Mouse (Mus musculus) E14TG2a.4 (cell line): Measurements from ENCODE around the gene Zfp646.

Experiments used
- CTCF ChIP-seq: conservative IDR thresholded peaks from 2 replicates; pipeline ENCODE4 v1.5.1; 2014; ENCODE audit warnings: low read length
- NANOG ChIP-seq: IDR thresholded peaks from 2 replicates; pipeline ENCODE4 v1.6.1; 2014; ENCODE audit warnings: borderline replicate concordance, low read length, mixed read lengths

DNA sequence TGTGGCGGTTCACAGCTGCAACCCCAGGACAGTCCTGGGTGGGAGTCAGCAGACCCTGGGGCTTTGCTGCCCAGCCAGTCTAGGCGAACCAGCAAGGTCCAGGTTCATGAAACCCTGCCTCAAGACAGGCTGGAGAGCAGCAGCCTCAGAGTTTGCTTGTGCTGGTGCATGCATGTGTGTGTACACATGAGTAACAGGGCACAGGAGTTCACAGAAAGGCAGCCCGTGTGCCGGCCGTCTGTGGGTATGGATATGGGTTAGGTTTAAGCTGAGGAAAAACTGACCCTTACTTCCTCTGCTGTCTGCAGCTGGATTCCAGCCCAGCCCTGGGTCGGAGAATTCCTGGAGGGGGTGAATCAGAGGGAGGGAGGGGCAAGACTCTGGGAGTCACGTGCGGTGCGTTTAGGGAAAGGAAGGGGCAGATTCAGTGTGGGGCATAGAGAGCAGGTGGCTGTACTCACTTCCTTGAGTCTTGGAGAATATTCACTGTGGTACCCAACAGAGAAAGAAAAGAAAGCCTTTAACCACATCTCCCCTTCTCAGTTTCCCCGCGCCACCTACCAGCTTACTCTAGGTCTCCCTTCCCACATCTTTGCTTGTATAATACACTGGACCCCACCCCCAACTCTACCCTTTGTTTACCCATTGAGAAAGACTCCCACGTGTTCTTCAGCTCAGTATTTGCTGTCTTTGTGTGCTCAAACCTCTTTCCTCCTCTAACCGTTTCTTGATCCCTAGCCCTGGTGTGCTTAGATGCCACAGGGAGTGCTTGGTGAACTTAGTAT is 55.5 kb downstream of the Zfp646 start:
- no peak for TF ChIP-seq CTCF
- no peak for TF ChIP-seq NANOG
